Mouse (Mus musculus) cortical plate, adult 2 months (tissue): Measurements from ENCODE around the gene Pnkd. TPM values are rescaled to one million over a fixed set of nuclear protein-coding genes. Genes with fewer than 3 reads are reported as not detected.
"Not testable (repeated sequence)": the region's sequence is repeated elsewhere in the genome, so short reads cannot be mapped to it uniquely, and the experiment has no call there.

ENCODE experiments used
- H3K27ac ChIP-seq: fragments of 200-500 bp; 2 replicates; pipeline ENCODE4 v1.5.1; 2012; ENCODE audit warnings: low read length, control low read depth, inconsistent platforms; ENCODE audit not compliant: insufficient read depth
- H3K4me1 ChIP-seq: fragments of 200-500 bp; 2 replicates; pipeline ENCODE4 v1.6.1; 2011; ENCODE audit warnings: low read length; ENCODE audit not compliant: control insufficient read depth, insufficient read depth
- H3K4me3 ChIP-seq: fragments of 200-500 bp; 2 replicates; pipeline ENCODE4 v1.5.1; 2011; ENCODE audit warnings: mild to moderate bottlenecking, low read length, control low read depth; ENCODE audit not compliant: insufficient read depth
- CTCF ChIP-seq: fragments of 200-500 bp; IDR thresholded peaks from 2 replicates; pipeline ENCODE4 v1.5.1; 2011; ENCODE audit warnings: mild to moderate bottlenecking, control low read depth, low read length; ENCODE audit not compliant: insufficient read depth; ENCODE audit errors: extremely low read depth
- POLR2A ChIP-seq: fragments of 200-500 bp; IDR thresholded peaks from 2 replicates; pipeline ENCODE4 v1.6.1; 2011; ENCODE audit warnings: mild to moderate bottlenecking, low read length, control low read depth; ENCODE audit not compliant: insufficient read depth; ENCODE audit errors: extremely low read depth
- polyA plus RNA-seq: library from polyadenylated mRNA; depleted of rRNA; stranded (reverse); fragments of >200 nt; gene quantifications from 2 replicates; pipeline ENCODE4 v1.2.3, GENCODE M21; 2012

Gene Pnkd
- polyA plus RNA-seq, 1 experiment = 138 TPM

GRCm38 (mm10) chr1:74285212-74286010 lies 681 bp downstream of the Pnkd start:
- Histone ChIP-seq H3K4me1 (peaks cover 4% of the 10 kb centered on the region; the same call in 1 of the 2 replicates), H3K27ac (no peak overlapping the region), H3K4me3 (peak overlapping the region; percentile 65)
- TF ChIP-seq CTCF (no peak), POLR2A (peak; percentile 17; the same call in 1 of the 2 replicates)

- not testable (repeated sequence) for H3K4me3 ChIP-seq, H3K4me1 ChIP-seq, H3K27ac ChIP-seq
Observed at GRCm38 (mm10) chr1:74286869-74287607, 2.3 kb downstream of the Pnkd start.

GRCm38 (mm10) chr1:74288327-74288726 lies 3.6 kb downstream of the Pnkd start:
- Histone ChIP-seq H3K4me3 (no peak overlapping the region), H3K4me1 (peaks cover 6% of the 10 kb centered on the region), H3K27ac (no peak overlapping the region)
- TF ChIP-seq CTCF (no peak), POLR2A (no peak)

- H3K4me1 ChIP-seq = peaks cover 7% of the 10 kb centered on the region
- H3K27ac ChIP-seq = no peak overlapping the region
- no peak for TF ChIP-seq CTCF
- no peak for TF ChIP-seq POLR2A
Observed at GRCm38 (mm10) chr1:74289248-74289647, 4.5 kb downstream of the Pnkd start.

GRCm38 (mm10) chr1:74289740-74290139 lies 5.0 kb downstream of the Pnkd start:
- no peak for TF ChIP-seq CTCF
- no peak for TF ChIP-seq POLR2A
- Histone ChIP-seq H3K4me3 (no peak overlapping the region), H3K27ac (no peak overlapping the region), H3K4me1 (peaks cover 9% of the 10 kb centered on the region)

More at GRCm38 (mm10) chr1:74289248-74289647, 4.5 kb downstream of the Pnkd start:
- no peak overlapping the region for H3K4me3 ChIP-seq

GRCm38 (mm10) chr1:74290141-74290540 lies 5.4 kb downstream of the Pnkd start:
- Histone ChIP-seq H3K27ac (no peak overlapping the region), H3K4me3 (no peak overlapping the region), H3K4me1 (peaks cover 13% of the 10 kb centered on the region)
- TF ChIP-seq CTCF = no peak
- no peak for TF ChIP-seq POLR2A

- peaks cover 20% of the 10 kb centered on the region for H3K4me1 ChIP-seq
- no peak overlapping the region for H3K4me3 ChIP-seq
- H3K27ac ChIP-seq = peak overlapping the region; percentile 52; the same call in 1 of the 2 replicates
- TF ChIP-seq POLR2A = no peak
Observed at GRCm38 (mm10) chr1:74292331-74293020, 7.7 kb downstream of the Pnkd start.

- H3K27ac ChIP-seq = peak overlapping the region; percentile 1; the same call in 1 of the 2 replicates
- TF ChIP-seq CTCF (no peak), POLR2A (no peak)
- peaks cover 21% of the 10 kb centered on the region for H3K4me1 ChIP-seq
- H3K4me3 ChIP-seq = no peak overlapping the region
Observed at GRCm38 (mm10) chr1:74293306-74293960, 8.7 kb downstream of the Pnkd start.

- TF ChIP-seq POLR2A (no peak), CTCF (no peak)
- Histone ChIP-seq H3K4me1 (peaks cover 21% of the 10 kb centered on the region), H3K27ac (peak overlapping the region; percentile 1; the same call in 1 of the 2 replicates), H3K4me3 (no peak overlapping the region)
Observed at GRCm38 (mm10) chr1:74294090-74294643, 9.4 kb downstream of the Pnkd start.
